Mouse (Mus musculus) central nervous system, embryonic 14 days (tissue): ENCODE data around the gene Btbd35f29. TPM values are rescaled to one million over a fixed set of nuclear protein-coding genes. Genes with fewer than 3 reads are reported as not detected.

Source experiments
- polyA plus RNA-seq: library from polyadenylated mRNA; depleted of rRNA; stranded (reverse); fragments of >200 nt; gene quantifications from 2 replicates; pipeline ENCODE4 v1.2.3, GENCODE M21; 2012; rRNA removed

The Btbd35f29 gene
- polyA plus RNA-seq: not detected in 2 replicates

DNA sequence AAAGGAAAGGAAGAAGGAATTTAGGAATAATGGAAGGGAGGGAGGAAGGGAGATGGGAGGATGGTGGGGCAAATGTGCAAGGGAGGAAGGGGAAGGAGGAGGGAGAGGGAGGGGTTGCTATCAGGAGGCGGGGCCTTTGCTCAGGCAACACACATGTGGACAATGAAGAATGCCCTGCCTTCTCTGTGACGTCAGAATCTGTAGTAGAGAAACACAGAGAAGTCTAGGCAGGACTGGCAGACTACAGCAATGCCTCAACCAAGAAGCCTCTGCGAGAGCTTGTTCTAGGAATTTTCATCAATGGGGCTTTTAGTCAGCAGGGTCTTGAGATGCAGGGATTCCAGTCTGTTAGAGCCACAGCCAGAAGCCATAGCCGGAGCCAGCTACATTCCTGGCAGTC lies at the start of gene Btbd35f29:
TSS of gene Btbd35f29 (plus strand) at position 301 of the 400 bp plus-strand sequence.

Other genes starting within 250 kb of the Btbd35f29 start
- not detected in 2 replicates for gene Spin2f, start 136.2 kb downstream of the Btbd35f29 start, polyA plus RNA-seq
- gene Btbd35f26, start 218.8 kb downstream of the Btbd35f29 start, polyA plus RNA-seq: not detected in 2 replicates